Mouse (Mus musculus) 3134 (cell line): ENCODE measurements around the gene Arhgap42.

Experiments
- DNase-seq: peaks from one replicate; pipeline ENCODE4 v3.0.0-alpha.2; 2011; ENCODE audit warnings: low spot score; ENCODE audit not compliant: insufficient read length; ENCODE audit errors: extremely low read depth

Arhgap42 gene

GRCm38 (mm10) chr9:9238438-9239391 lies at the start of gene Arhgap42:
Gene Arhgap42, minus strand, starts transcription at chr9:9239101.
- DNase-seq: peak; percentile 91

GRCm38 (mm10) chr9:9288140-9288539 lies 49.2 kb upstream of the Arhgap42 start:
- DNase-seq: peak; percentile 16

- DNase-seq: no peak
These were observed 30.4 kb upstream of the Arhgap42 start for GRCm38 (mm10) chr9:9269305-9269704.

GRCm38 (mm10) chr9:9267606-9268601 lies 29.0 kb upstream of the Arhgap42 start:
- DNase-seq: peak; percentile 12

GRCm38 (mm10) chr9:9263543-9263942 lies 24.6 kb upstream of the Arhgap42 start:
- DNase-seq: no peak

GRCm38 (mm10) chr9:9262479-9262878 lies 23.6 kb upstream of the Arhgap42 start:
- DNase-seq: no peak

- DNase-seq: no peak
These were observed 15.9 kb upstream of the Arhgap42 start for GRCm38 (mm10) chr9:9254764-9255163.

- DNase-seq: no peak
These were observed 9.6 kb upstream of the Arhgap42 start for GRCm38 (mm10) chr9:9248529-9248928.

GRCm38 (mm10) chr9:9245994-9246393 lies 7.1 kb upstream of the Arhgap42 start:
- DNase-seq: no peak

GRCm38 (mm10) chr9:9243834-9244233 lies 4.9 kb upstream of the Arhgap42 start:
- DNase-seq: no peak

- DNase-seq: peak; percentile 68
These were observed 2.4 kb upstream of the Arhgap42 start for GRCm38 (mm10) chr9:9241202-9241795.

GRCm38 (mm10) chr9:9237511-9237910 lies 1.4 kb downstream of the Arhgap42 start:
- DNase-seq: no peak

- DNase-seq: no peak
These were observed 9.2 kb downstream of the Arhgap42 start for GRCm38 (mm10) chr9:9229662-9230061.

- DNase-seq: no peak
These were observed 14.1 kb downstream of the Arhgap42 start for GRCm38 (mm10) chr9:9224837-9225236.

GRCm38 (mm10) chr9:9223384-9223783 lies 15.5 kb downstream of the Arhgap42 start:
- no peak for DNase-seq

- DNase-seq: no peak
These were observed 16.9 kb downstream of the Arhgap42 start for GRCm38 (mm10) chr9:9221950-9222486.

- no peak for DNase-seq
These were observed 17.7 kb downstream of the Arhgap42 start for GRCm38 (mm10) chr9:9221185-9221584.

- no peak for DNase-seq
These were observed 20.6 kb downstream of the Arhgap42 start for GRCm38 (mm10) chr9:9218301-9218700.

- no peak for DNase-seq
These were observed 24.1 kb downstream of the Arhgap42 start for GRCm38 (mm10) chr9:9214849-9215248.

- DNase-seq: no peak
These were observed 24.6 kb downstream of the Arhgap42 start for GRCm38 (mm10) chr9:9214296-9214695.
